Mouse (Mus musculus): ENCODE data around the gene Msmb. TPM values are rescaled to one million over a fixed set of nuclear protein-coding genes. Genes with fewer than 3 reads are reported as not detected.

Gene Msmb
- total and polyA plus RNA-seq, 2 experiments from 2014 or later, result not detected

DNA sequence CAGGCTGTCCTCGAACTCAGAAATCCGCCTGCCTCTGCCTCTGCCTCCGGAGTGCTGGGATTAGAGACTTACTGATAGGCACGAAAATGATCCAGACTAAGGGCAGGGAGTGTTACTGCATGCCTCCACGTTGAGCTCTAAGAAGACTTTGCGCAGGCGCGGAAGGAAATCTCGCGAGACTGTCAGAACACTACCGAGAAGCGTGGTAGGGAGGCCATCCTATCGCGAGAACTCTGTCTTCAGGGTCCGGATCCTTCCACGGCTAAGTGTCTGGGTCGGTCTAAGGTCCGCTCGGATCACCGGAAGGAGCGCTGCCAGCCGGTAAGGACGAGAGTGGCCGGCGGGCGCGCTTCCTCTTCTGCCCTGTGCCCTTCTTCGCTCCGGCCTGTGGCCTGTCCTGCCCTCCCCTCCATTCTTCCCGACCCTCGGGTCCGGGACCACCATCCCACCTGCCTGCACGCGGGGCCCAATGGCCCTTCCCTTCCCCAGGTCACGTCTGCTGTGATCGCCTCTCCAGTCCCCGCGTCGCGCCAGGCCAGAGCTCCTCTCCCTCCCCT, 17.9 kb downstream of the Msmb start, which contains the start of gene Ncoa4:
Ncoa4 (plus strand) TSS at position 176 of the 557 bp plus-strand sequence.
- ATAC-seq (peak; percentile 100), DNase-seq (peak; percentile 99)
- Histone ChIP-seq H3K4me1 (ENCODE audit: insufficient read depth) (peaks cover 9% of the 10 kb centered on the region), H3K4me2 (ENCODE audit: low read depth) (peak within 1 kb of the TSS; percentile 89), H3K27me3 (ENCODE audit: insufficient read depth, low read length) (no peaks in the 10 kb centered on the region), H3K4me3 (ENCODE audit: low read depth, low read length) (peak within 1 kb of the TSS; percentile 97), H3K9me3 (ENCODE audit: low read length) (no peaks in the 10 kb centered on the region), H3K9ac (peak within 1 kb of the TSS; percentile 98), H3K36me3 (ENCODE audit: insufficient read depth) (no peaks in the 10 kb centered on the region), H3K27ac (ENCODE audit: low read depth, low read length) (peak within 1 kb of the TSS; percentile 84)
- 1% methylated on average over 40 of the region's 40 CpGs for WGBS
- peak; percentile 35; the same call in 1 of the 2 replicates for TF ChIP-seq CTCF (IDR thresholded peaks at IDR 0.05; ENCODE audit: low read depth)

GRCm38 (mm10) chr14:32160563-32160962, 18.7 kb downstream of the Msmb start:
- Histone ChIP-seq H3K9me3 (ENCODE audit: low read length) (no peaks in the 10 kb centered on the region), H3K36me3 (ENCODE audit: insufficient read depth) (no peaks in the 10 kb centered on the region), H3K4me2 (ENCODE audit: low read depth) (peak overlapping the region; percentile 89), H3K27ac (ENCODE audit: low read depth, low read length) (peak overlapping the region; percentile 84), H3K27me3 (ENCODE audit: insufficient read depth, low read length) (no peaks in the 10 kb centered on the region), H3K4me3 (ENCODE audit: low read depth, low read length) (peak overlapping the region; percentile 97), H3K4me1 (ENCODE audit: insufficient read depth) (peaks cover 13% of the 10 kb centered on the region), H3K9ac (peak overlapping the region; percentile 98)
- no peak for DNase-seq
- TF ChIP-seq CTCF (IDR thresholded peaks at IDR 0.05; ENCODE audit: low read depth), result no peak
- WGBS, result 45% methylated on average over 7 of the region's 7 CpGs
- no peak for ATAC-seq

- Histone ChIP-seq H3K27me3 (ENCODE audit: insufficient read depth, low read length) (no peaks in the 10 kb centered on the region), H3K4me2 (ENCODE audit: low read depth) (peak overlapping the region; percentile 89; the same call in 1 of the 2 replicates), H3K4me1 (ENCODE audit: insufficient read depth) (peaks cover 15% of the 10 kb centered on the region), H3K4me3 (ENCODE audit: low read depth, low read length) (no peak overlapping the region), H3K9ac (no peak overlapping the region), H3K36me3 (ENCODE audit: insufficient read depth) (no peaks in the 10 kb centered on the region), H3K27ac (ENCODE audit: low read depth, low read length) (no peak overlapping the region), H3K9me3 (ENCODE audit: low read length) (no peaks in the 10 kb centered on the region)
- TF ChIP-seq CTCF (IDR thresholded peaks at IDR 0.05; ENCODE audit: low read depth), result no peak
- 88% methylated on average over 12 of the region's 12 CpGs for WGBS
- DNase-seq (no peak), ATAC-seq (no peak)
These were observed 19.5 kb downstream of the Msmb start for GRCm38 (mm10) chr14:32161090-32161885.

DNA sequence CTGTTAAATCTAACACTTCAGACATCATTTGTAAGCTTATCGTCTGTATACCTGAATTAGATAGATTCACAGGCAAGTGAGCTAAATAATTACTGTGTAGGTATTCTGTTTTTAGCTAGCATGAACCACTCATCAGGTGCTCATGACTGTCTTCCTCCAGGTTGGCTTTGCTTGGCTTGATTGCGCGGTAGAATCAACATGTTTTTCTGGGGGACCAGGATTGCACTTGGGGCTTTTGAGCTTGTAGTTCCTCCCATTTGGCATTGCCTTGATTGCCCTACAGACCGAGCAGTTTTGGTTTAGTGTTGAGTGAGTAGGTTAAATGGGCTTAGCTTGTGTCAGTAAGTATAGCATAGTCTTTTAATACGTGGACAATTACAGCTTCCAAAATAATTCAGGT, 20.4 kb downstream of the Msmb start:
- Histone ChIP-seq H3K27ac (ENCODE audit: low read depth, low read length) (no peak overlapping the region), H3K9ac (no peak overlapping the region), H3K4me2 (ENCODE audit: low read depth) (no peak overlapping the region), H3K4me3 (ENCODE audit: low read depth, low read length) (no peak overlapping the region), H3K4me1 (ENCODE audit: insufficient read depth) (peaks cover 15% of the 10 kb centered on the region), H3K27me3 (ENCODE audit: insufficient read depth, low read length) (no peaks in the 10 kb centered on the region), H3K9me3 (ENCODE audit: low read length) (no peaks in the 10 kb centered on the region), H3K36me3 (ENCODE audit: insufficient read depth) (no peaks in the 10 kb centered on the region)
- no peak for TF ChIP-seq CTCF (IDR thresholded peaks at IDR 0.05; ENCODE audit: low read depth)
- ATAC-seq (no peak), DNase-seq (no peak)
- WGBS, result 95% methylated on average over 5 of the region's 5 CpGs

- no peaks in the 10 kb centered on the region for H3K27me3 ChIP-seq (ENCODE audit: insufficient read depth, low read length)
These were observed 21.5 kb downstream of the Msmb start for GRCm38 (mm10) chr14:32163203-32163888.

GRCm38 (mm10) chr14:32164173-32165051, 22.6 kb downstream of the Msmb start:
- Histone ChIP-seq H3K4me3 (ENCODE audit: low read depth, low read length) (no peak overlapping the region), H3K27ac (ENCODE audit: low read depth, low read length) (no peak overlapping the region), H3K4me1 (ENCODE audit: insufficient read depth) (peaks cover 15% of the 10 kb centered on the region), H3K36me3 (ENCODE audit: insufficient read depth) (no peaks in the 10 kb centered on the region), H3K4me2 (ENCODE audit: low read depth) (no peak overlapping the region), H3K27me3 (ENCODE audit: insufficient read depth, low read length) (no peaks in the 10 kb centered on the region), H3K9ac (no peak overlapping the region), H3K9me3 (ENCODE audit: low read length) (no peaks in the 10 kb centered on the region)
- DNase-seq (no peak), ATAC-seq (no peak)
- TF ChIP-seq CTCF (IDR thresholded peaks at IDR 0.05; ENCODE audit: low read depth), result no peak
- WGBS, result 88% methylated on average over 8 of the region's 8 CpGs

More at GRCm38 (mm10) chr14:32163203-32163888, 21.5 kb downstream of the Msmb start:
- Histone ChIP-seq H3K9me3 (ENCODE audit: low read length) (no peaks in the 10 kb centered on the region), H3K27ac (ENCODE audit: low read depth, low read length) (no peak overlapping the region), H3K4me3 (ENCODE audit: low read depth, low read length) (no peak overlapping the region), H3K9ac (no peak overlapping the region), H3K4me1 (ENCODE audit: insufficient read depth) (peaks cover 15% of the 10 kb centered on the region), H3K36me3 (ENCODE audit: insufficient read depth) (no peaks in the 10 kb centered on the region), H3K4me2 (ENCODE audit: low read depth) (no peak overlapping the region)
- no peak for TF ChIP-seq CTCF (IDR thresholded peaks at IDR 0.05; ENCODE audit: low read depth)
- 91% methylated on average over 11 of the region's 11 CpGs for WGBS
- no peak for ATAC-seq
- DNase-seq, result no peak
